29 mouse cellular contexts compared by ENCODE assay signal in genomic region chr2:170470591-170470990, GRCm38 (mm10). TPM values are rescaled to one million over a fixed set of nuclear protein-coding genes. Genes with fewer than 3 reads are reported as not detected.
"Had no signal": no experiment of that assay in that cellular context is flagged by ENCODE, and none has a peak within 500 bp of the region (broad histone marks: within the 10 kb centered on the region; RNA-seq: fewer than 3 reads in every experiment).

No protein-coding gene starts in this region.

- DNase-seq: kidney, adult 11 months; kidney, adult 8-10 months; kidney, postnatal 10 days; kidney, postnatal 36 days; layer of hippocampus, postnatal 36 days; left cerebral cortex, postnatal 4 days; liver, postnatal 0 days; lung, postnatal 14 days; lung, postnatal 4 days; retina, postnatal 1 day; right cerebral cortex, postnatal 25 days; spleen, adult 18-20 months; thymus, adult 2 months; thymus, postnatal 14 days; thymus, postnatal 4 days had no signal

- H3K9ac ChIP-seq: kidney, embryonic 15.5 days; limb, embryonic 12.5 days; limb, embryonic 15.5 days; liver, embryonic 14.5 days; liver, postnatal 0 days; midbrain, embryonic 12.5 days; stomach, embryonic 15.5 days had no signal

- H3K4me2 ChIP-seq: kidney, embryonic 15.5 days; limb, embryonic 12.5 days; limb, embryonic 15.5 days; liver, embryonic 11.5 days; midbrain, embryonic 12.5 days; stomach, embryonic 15.5 days had no signal

- ATAC-seq: liver, postnatal 0 days had no signal

- H3K36me3 ChIP-seq: kidney, embryonic 15.5 days; limb, embryonic 12.5 days; limb, embryonic 15.5 days; midbrain, embryonic 12.5 days; stomach, embryonic 15.5 days had no signal

- H3K9me3 ChIP-seq: kidney, embryonic 15.5 days; limb, embryonic 15.5 days; midbrain, embryonic 12.5 days; stomach, embryonic 15.5 days had no signal

- H3K27me3 ChIP-seq: limb, embryonic 15.5 days; stomach, embryonic 15.5 days had no signal

- H3K27ac ChIP-seq: limb, embryonic 12.5 days; limb, embryonic 15.5 days; liver, embryonic 14.5 days; midbrain, embryonic 12.5 days; stomach, embryonic 15.5 days had no signal

- H3K4me1 ChIP-seq: stomach, embryonic 15.5 days had no signal

- H3K4me3 ChIP-seq: kidney, embryonic 15.5 days; limb, embryonic 12.5 days; limb, embryonic 15.5 days; midbrain, embryonic 12.5 days; stomach, embryonic 15.5 days had no signal

RNA-seq across cellular contexts. Expression of gene Cyp24a1, which starts 26.4 kb away (rescaled TPM):
- total RNA-seq: layer of hippocampus, postnatal 10 days; layer of hippocampus, postnatal 36 days; left cerebral cortex, adult 8-10 months; left cerebral cortex, postnatal 14 days; left cerebral cortex, postnatal 4 days; megakaryocyte progenitor cell, adult 5-6 weeks; megakaryocyte-erythroid progenitor cell, adult 5-6 weeks had no signal
- polyA plus RNA-seq: limb, embryonic 12.5 days; limb, embryonic 15.5 days; liver, embryonic 11.5 days; liver, embryonic 14.5 days; liver, postnatal 0 days; lung, embryonic 16.5 days; neural tube, embryonic 11.5 days; stomach, embryonic 15.5 days had no signal

RNA-seq across cellular contexts. Expression of gene Bcas1, which starts 42.9 kb away (rescaled TPM):
- total RNA-seq: megakaryocyte-erythroid progenitor cell, adult 5-6 weeks had no signal
